In the genomic region with DNA sequence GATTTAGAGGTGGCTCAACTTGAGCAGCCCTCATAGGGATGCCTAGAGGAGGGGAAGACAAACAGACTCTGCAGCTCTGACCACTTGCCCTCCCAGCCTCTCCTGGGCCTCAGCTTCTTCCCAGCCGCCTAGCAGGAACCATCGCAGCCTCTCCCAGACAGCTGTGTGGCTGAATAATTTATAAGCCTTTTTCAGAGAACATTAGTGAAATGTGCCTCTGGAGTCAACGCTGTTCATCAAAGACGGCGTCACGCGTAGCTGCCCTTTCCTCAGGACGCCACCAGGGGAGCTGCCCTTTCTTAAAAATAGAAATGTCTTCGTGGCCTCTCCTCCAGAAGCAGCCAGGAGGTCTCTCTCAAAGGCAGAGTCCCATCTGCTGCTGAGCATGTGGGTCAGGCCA, we compare ENCODE assay signal across 12 mouse cellular contexts. TPM values are rescaled to one million over a fixed set of nuclear protein-coding genes. Genes with fewer than 3 reads are reported as not detected.
DNase-seq lines count a peak whose midpoint lies in the region; ATAC-seq and TF ChIP-seq lines count a peak whose summit lies in the region.
"Had no signal": no experiment of that assay in that cellular context is flagged by ENCODE, and none has a peak within 500 bp of the region (broad histone marks: within the 10 kb centered on the region; RNA-seq: fewer than 3 reads in every experiment).

No protein-coding gene starts in this region.

- H3K27me3 ChIP-seq in midbrain, embryonic 15.5 days (replicated peaks) = no peaks in the 10 kb centered on the region
- H3K27me3 ChIP-seq in cerebellum, adult 2 months (ENCODE audit: control insufficient read depth, insufficient read depth, low read length) = no peaks in the 10 kb centered on the region
- H3K27me3 ChIP-seq: limb, embryonic 15.5 days had no signal

- no peak for TF ChIP-seq POLR2A in cerebellum, adult 2 months (IDR thresholded peaks at IDR 0.05; ENCODE audit: borderline replicate concordance, insufficient read depth, low read length)

- H3K36me3 ChIP-seq in midbrain, embryonic 15.5 days (replicated peaks) = no peaks in the 10 kb centered on the region
- H3K36me3 ChIP-seq: G1E; limb, embryonic 15.5 days had no signal

- peaks cover 44% of the 10 kb centered on the region for H3K4me1 ChIP-seq in midbrain, embryonic 15.5 days
- H3K4me1 ChIP-seq in cerebellum, adult 2 months (ENCODE audit: control insufficient read depth, insufficient read depth, low read length) = no peaks in the 10 kb centered on the region

- intact Hi-C loops in left cerebral cortex, adult 2 months (cut with DNase I) = no loop called here

- H3K4me3 ChIP-seq in left cerebral cortex, adult 2 months = no peak overlapping the region
- H3K4me3 ChIP-seq in midbrain, embryonic 15.5 days = no peak overlapping the region
- H3K4me3 ChIP-seq in cerebellum, adult 2 months (replicated peaks; ENCODE audit: insufficient read depth, low read depth, low read length) = no peak overlapping the region
- H3K4me3 ChIP-seq: limb, embryonic 15.5 days; myocyte had no signal

- H3K27ac ChIP-seq in left cerebral cortex, adult 2 months = no peak overlapping the region
- peak overlapping the region; percentile 43; the same call in 1 of the 2 replicates for H3K27ac ChIP-seq in midbrain, embryonic 15.5 days
- H3K27ac ChIP-seq in cerebellum, adult 2 months (ENCODE audit: insufficient read depth, low read length) = no peak overlapping the region
- H3K27ac ChIP-seq: limb, embryonic 15.5 days had no signal

- H3K4me2 ChIP-seq in midbrain, embryonic 15.5 days = no peak overlapping the region
- H3K4me2 ChIP-seq: limb, embryonic 15.5 days had no signal

- no peak for DNase-seq in left cerebral cortex, adult 2 months (ENCODE audit: extremely low spot score in 1 of 2, low spot score in 2 of 2)
- no peak for DNase-seq in left cerebral cortex, adult 8-10 months (ENCODE audit: low spot score in 2 of 2)
- DNase-seq in ZHBTc4 (ENCODE audit: low read depth, low spot score) = peak; percentile 34
- DNase-seq in forelimb bud, embryonic 11.5 days (ENCODE audit: low read depth, low spot score) = peak; percentile 36
- DNase-seq in cerebellum, adult 2 months = no peak
- DNase-seq in cerebellum, adult 11 months = no peak
- no peak for DNase-seq in ovary, postnatal 14 days (ENCODE audit: low spot score)
- DNase-seq: adrenal gland, postnatal 10 days had no signal

- H3K9me3 ChIP-seq in midbrain, embryonic 15.5 days = no peaks in the 10 kb centered on the region
- H3K9me3 ChIP-seq: limb, embryonic 15.5 days had no signal

- ATAC-seq in midbrain, embryonic 15.5 days (replicated peaks) = no peak; the same call in 1 of the 2 replicates

- no peak overlapping the region for H3K9ac ChIP-seq in midbrain, embryonic 15.5 days
- H3K9ac ChIP-seq: limb, embryonic 15.5 days had no signal

- WGBS in midbrain, embryonic 15.5 days = 16% methylated on average over 9 of the region's 9 CpGs
- 51% methylated on average over 9 of the region's 9 CpGs for WGBS in cerebellum, adult 2 months

- peak; percentile 22 for TF ChIP-seq CTCF in left cerebral cortex, adult 2 months (IDR thresholded peaks at IDR 0.05)
- TF ChIP-seq CTCF in cerebellum, adult 2 months (IDR thresholded peaks at IDR 0.05; ENCODE audit: borderline replicate concordance, insufficient read depth, low read depth, low read length) = no peak

RNA-seq across cellular contexts. Expression of gene Rtl6, which starts 35.9 kb away (rescaled TPM):
- 10 to 100 TPM; 52.7 to 53.7 TPM for total RNA-seq in left cerebral cortex, adult 2 months (2021)
- total RNA-seq in left cerebral cortex, adult 8-10 months (2022) = 10 to 100 TPM; 47.7 to 51.8 (median 50.2) TPM
- polyA plus RNA-seq in midbrain, embryonic 15.5 days (2015; fragmentation: Nextera tagmentation; extraction: Ambion mirVana) = 77.6 and 78.9 TPM in 2 replicates
- 21.6 and 22.6 TPM in 2 replicates for polyA plus RNA-seq in cerebellum, adult 2 months (2012; rRNA removed)
- polyA plus RNA-seq: G1E had no signal

Comparison
In these comparisons a context has a peak if more than half of its experiments do, and no peak if none do; other contexts are left out.
1. DNase-seq: peak in ZHBTc4 (single experiment) and forelimb bud, embryonic 11.5 days (single experiment); none in left cerebral cortex, adult 2 months (0 of 2), left cerebral cortex, adult 8-10 months (0 of 2), cerebellum, adult 2 months (0 of 2), cerebellum, adult 11 months (single experiment) and ovary, postnatal 14 days (single experiment).